Mouse (Mus musculus): Measurements from ENCODE around the gene Pnpla2. TPM values are rescaled to one million over a fixed set of nuclear protein-coding genes. Genes with fewer than 3 reads are reported as not detected.
"Not testable (repeated sequence)": the region's sequence is repeated elsewhere in the genome, so short reads cannot be mapped to it uniquely, and the experiment has no call there.

Gene Pnpla2
- polyA plus RNA-seq, 1 experiment: 353 TPM

- H3K27ac ChIP-seq (ENCODE audit: insufficient read depth, low read depth, low read length): no peak overlapping the region
- no peak overlapping the region for H3K4me3 ChIP-seq (ENCODE audit: insufficient read depth, low read depth, low read length)
- WGBS: 95% methylated on average over 9 of the region's 9 CpGs
- H3K4me1 ChIP-seq (ENCODE audit: control insufficient read depth, insufficient read depth, low read length): peaks cover 15% of the 10 kb centered on the region
- H3K36me3 ChIP-seq (ENCODE audit: control insufficient read depth, insufficient read depth, low read length): no peaks in the 10 kb centered on the region
- TF ChIP-seq CTCF (conservative IDR thresholded peaks at IDR 0.05; ENCODE audit: insufficient read depth, insufficient read length, low read depth, low read length) (no peak), POLR2A (IDR thresholded peaks at IDR 0.05; ENCODE audit: low read depth, low read length) (no peak)
- no peak for DNase-seq
- no peaks in the 10 kb centered on the region for H3K27me3 ChIP-seq (replicated peaks; ENCODE audit: control insufficient read depth, insufficient read depth, low read length)
Measured at GRCm38 (mm10) chr7:141441460-141441859, 13.5 kb upstream of the Pnpla2 start.

GRCm38 (mm10) chr7:141442199-141442598 is 12.8 kb upstream of the Pnpla2 start:
- DNase-seq: no peak
- H3K4me1 ChIP-seq (ENCODE audit: control insufficient read depth, insufficient read depth, low read length): peaks cover 11% of the 10 kb centered on the region
- no peaks in the 10 kb centered on the region for H3K27me3 ChIP-seq (replicated peaks; ENCODE audit: control insufficient read depth, insufficient read depth, low read length)
- no peaks in the 10 kb centered on the region for H3K36me3 ChIP-seq (ENCODE audit: control insufficient read depth, insufficient read depth, low read length)
- 92% methylated on average over 13 of the region's 13 CpGs for WGBS
- H3K4me3 ChIP-seq (ENCODE audit: insufficient read depth, low read depth, low read length): no peak overlapping the region
- no peak overlapping the region for H3K27ac ChIP-seq (ENCODE audit: insufficient read depth, low read depth, low read length)
- TF ChIP-seq CTCF (conservative IDR thresholded peaks at IDR 0.05; ENCODE audit: insufficient read depth, insufficient read length, low read depth, low read length) (no peak), POLR2A (IDR thresholded peaks at IDR 0.05; ENCODE audit: low read depth, low read length) (no peak)

DNA sequence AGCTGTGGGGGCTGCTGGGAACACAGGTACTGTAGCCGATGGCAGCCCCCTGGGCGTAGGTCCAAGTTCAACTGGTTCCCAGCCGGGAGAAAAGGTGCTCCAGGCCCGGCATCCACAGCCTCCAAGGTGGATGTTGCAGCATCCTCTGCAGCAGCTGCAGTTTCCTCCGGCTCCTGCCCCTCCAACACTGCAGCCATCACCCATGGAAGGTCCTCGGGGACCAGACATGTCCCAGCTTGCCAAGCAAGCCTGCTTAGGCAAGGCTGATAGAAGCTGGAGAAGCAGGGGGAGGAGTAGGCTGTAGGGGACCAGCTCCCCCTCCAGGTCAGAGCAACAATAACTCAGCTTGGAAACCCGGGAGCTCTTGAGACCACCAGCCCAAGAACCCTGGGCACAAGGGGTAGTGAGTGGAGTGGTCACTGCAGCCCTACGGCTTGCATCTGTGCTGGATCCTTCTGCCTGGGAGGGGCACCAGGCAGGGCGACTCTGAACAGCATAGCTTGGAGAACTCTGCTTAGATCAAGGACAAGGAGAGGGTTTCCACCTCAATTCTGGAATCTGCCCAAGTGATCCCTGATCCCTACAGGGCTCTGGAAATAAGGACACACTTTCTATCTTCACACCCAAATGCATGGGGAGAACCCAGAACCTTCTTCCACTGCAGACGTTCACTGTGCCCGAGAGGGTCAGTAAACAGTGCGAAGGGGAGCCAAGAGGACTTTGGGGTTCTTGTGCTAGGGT is 11.7 kb upstream of the Pnpla2 start:
- TF ChIP-seq POLR2A (IDR thresholded peaks at IDR 0.05; ENCODE audit: low read depth, low read length) (no peak), CTCF (conservative IDR thresholded peaks at IDR 0.05; ENCODE audit: insufficient read depth, insufficient read length, low read depth, low read length) (no peak)
- Histone ChIP-seq H3K27me3 (replicated peaks; ENCODE audit: control insufficient read depth, insufficient read depth, low read length) (no peaks in the 10 kb centered on the region), H3K4me1 (ENCODE audit: control insufficient read depth, insufficient read depth, low read length) (peaks cover 11% of the 10 kb centered on the region), H3K4me3 (ENCODE audit: insufficient read depth, low read depth, low read length) (peak overlapping the region; percentile 52), H3K27ac (ENCODE audit: insufficient read depth, low read depth, low read length) (no peak overlapping the region), H3K36me3 (ENCODE audit: control insufficient read depth, insufficient read depth, low read length) (no peaks in the 10 kb centered on the region)
- DNase-seq: peak; percentile 50
- 14% methylated on average over 12 of the region's 12 CpGs for WGBS

DNA sequence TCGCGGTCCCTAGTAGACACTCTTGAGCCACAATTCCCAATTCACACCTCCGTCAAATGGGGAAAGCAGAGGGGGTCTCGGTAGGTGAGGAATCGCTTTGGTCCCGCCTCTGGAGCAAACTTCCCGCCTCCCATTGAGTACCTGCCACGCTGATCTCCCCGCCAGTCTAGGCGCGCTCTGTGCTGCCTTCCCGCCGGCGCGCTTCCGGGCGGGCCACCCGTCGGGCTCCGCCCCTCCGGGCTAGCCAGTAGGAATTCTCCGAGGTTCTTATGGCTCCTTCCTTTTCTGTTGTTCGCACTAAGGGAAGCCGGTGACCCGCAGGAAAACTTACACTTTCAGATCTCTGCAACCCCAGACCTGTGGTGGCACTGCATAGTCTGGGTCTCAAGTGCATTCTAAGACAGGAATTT is 11.2 kb upstream of the Pnpla2 start, which contains the start of gene Pidd1:
Gene Pidd1, minus strand, starts transcription at position 198 of the 410 bp plus-strand sequence.
- TF ChIP-seq CTCF (conservative IDR thresholded peaks at IDR 0.05; ENCODE audit: insufficient read depth, insufficient read length, low read depth, low read length) (no peak), POLR2A (IDR thresholded peaks at IDR 0.05; ENCODE audit: low read depth, low read length) (no peak)
- Histone ChIP-seq H3K27ac (ENCODE audit: insufficient read depth, low read depth, low read length) (0 out of 2 replicates have a peak within 1 kb of the TSS, but pooled peaks have one; percentile 41), H3K4me1 (ENCODE audit: control insufficient read depth, insufficient read depth, low read length) (peaks cover 15% of the 10 kb centered on the region), H3K4me3 (ENCODE audit: insufficient read depth, low read depth, low read length) (peak within 1 kb of the TSS; percentile 52), H3K27me3 (replicated peaks; ENCODE audit: control insufficient read depth, insufficient read depth, low read length) (no peaks in the 10 kb centered on the region), H3K36me3 (ENCODE audit: control insufficient read depth, insufficient read depth, low read length) (peaks cover 2% of the 10 kb centered on the region; the same call in 1 of the 2 replicates)
- DNase-seq: peak; percentile 80
- whole genome bisulfite sequencing: under 1% methylated on average over 25 of the region's 25 CpGs

- WGBS: 68% methylated on average over 3 of the region's 3 CpGs
- not testable (repeated sequence) for H3K4me3 ChIP-seq (ENCODE audit: insufficient read depth, low read depth, low read length); H3K36me3 ChIP-seq (ENCODE audit: control insufficient read depth, insufficient read depth, low read length); DNase-seq; H3K27ac ChIP-seq (ENCODE audit: insufficient read depth, low read depth, low read length); H3K27me3 ChIP-seq (replicated peaks; ENCODE audit: control insufficient read depth, insufficient read depth, low read length)
- H3K4me1 ChIP-seq (ENCODE audit: control insufficient read depth, insufficient read depth, low read length): peaks cover 10% of the 10 kb centered on the region
Measured at GRCm38 (mm10) chr7:141446374-141446773, 8.6 kb upstream of the Pnpla2 start.

- Histone ChIP-seq H3K36me3 (ENCODE audit: control insufficient read depth, insufficient read depth, low read length) (peaks cover 2% of the 10 kb centered on the region; the same call in 1 of the 2 replicates), H3K27me3 (replicated peaks; ENCODE audit: control insufficient read depth, insufficient read depth, low read length) (no peaks in the 10 kb centered on the region), H3K4me3 (ENCODE audit: insufficient read depth, low read depth, low read length) (peak within 1 kb of the TSS; percentile 78), H3K4me1 (ENCODE audit: control insufficient read depth, insufficient read depth, low read length) (peaks cover 10% of the 10 kb centered on the region), H3K27ac (ENCODE audit: insufficient read depth, low read depth, low read length) (peak within 1 kb of the TSS; percentile 99)
- TF ChIP-seq CTCF (conservative IDR thresholded peaks at IDR 0.05; ENCODE audit: insufficient read depth, insufficient read length, low read depth, low read length): no peak
- peak; percentile 91 for TF ChIP-seq POLR2A (IDR thresholded peaks at IDR 0.05; ENCODE audit: low read depth, low read length)
- whole genome bisulfite sequencing: under 1% methylated on average over 63 of the region's 63 CpGs
- DNase-seq: peak; percentile 96
Measured at GRCm38 (mm10) chr7:141447110-141447991, 7.6 kb upstream of the Pnpla2 start, which contains the start of gene Rplp2. Gene Rplp2 (plus strand): TSS chr7:141447370.

GRCm38 (mm10) chr7:141451928-141452327 is 3.1 kb upstream of the Pnpla2 start:
- no peaks in the 10 kb centered on the region for H3K27me3 ChIP-seq (replicated peaks; ENCODE audit: control insufficient read depth, insufficient read depth, low read length)
- H3K27ac ChIP-seq (ENCODE audit: insufficient read depth, low read depth, low read length): no peak overlapping the region
- peaks cover 14% of the 10 kb centered on the region for H3K4me1 ChIP-seq (ENCODE audit: control insufficient read depth, insufficient read depth, low read length)
- H3K36me3 ChIP-seq (ENCODE audit: control insufficient read depth, insufficient read depth, low read length): peaks cover 2% of the 10 kb centered on the region; the same call in 1 of the 2 replicates
- DNase-seq: no peak
- TF ChIP-seq POLR2A (IDR thresholded peaks at IDR 0.05; ENCODE audit: low read depth, low read length) (no peak), CTCF (conservative IDR thresholded peaks at IDR 0.05; ENCODE audit: insufficient read depth, insufficient read length, low read depth, low read length) (no peak)
- no peak overlapping the region for H3K4me3 ChIP-seq (ENCODE audit: insufficient read depth, low read depth, low read length)
